Mouse (Mus musculus) lung, adult 2 months (tissue): ENCODE results near the gene Nudt3.
"Not testable (repeated sequence)": the region's sequence is repeated elsewhere in the genome, so short reads cannot be mapped to it uniquely, and the experiment has no call there.

Experiments used
- CTCF ChIP-seq: fragments of 200-500 bp; IDR thresholded peaks from 2 replicates; pipeline ENCODE4 v1.5.1; 2011; ENCODE audit warnings: mild to moderate bottlenecking, low read length, control low read depth; ENCODE audit not compliant: insufficient read depth
- POLR2A ChIP-seq: fragments of 200-500 bp; IDR thresholded peaks from 2 replicates; pipeline ENCODE4 v1.6.1; 2011; ENCODE audit warnings: low read depth, mild to moderate bottlenecking, control low read depth, low read length, borderline replicate concordance; ENCODE audit errors: extremely low read depth

- TF ChIP-seq CTCF, POLR2A: not testable (repeated sequence)
Observed at GRCm38 (mm10) chr17:27639851-27640250, 16.6 kb upstream of the Nudt3 start.
